Mouse (Mus musculus) embryo, embryonic 10 days (tissue): ENCODE measurements around the gene Kcnk6.
"Not testable (repeated sequence)": the region's sequence is repeated elsewhere in the genome, so short reads cannot be mapped to it uniquely, and the experiment has no call there.

ENCODE experiments used
- DNase-seq: peaks from one replicate; pipeline ENCODE4 v3.0.0-alpha.2; 2015; ENCODE audit warnings: low spot score

Gene Kcnk6

DNA sequence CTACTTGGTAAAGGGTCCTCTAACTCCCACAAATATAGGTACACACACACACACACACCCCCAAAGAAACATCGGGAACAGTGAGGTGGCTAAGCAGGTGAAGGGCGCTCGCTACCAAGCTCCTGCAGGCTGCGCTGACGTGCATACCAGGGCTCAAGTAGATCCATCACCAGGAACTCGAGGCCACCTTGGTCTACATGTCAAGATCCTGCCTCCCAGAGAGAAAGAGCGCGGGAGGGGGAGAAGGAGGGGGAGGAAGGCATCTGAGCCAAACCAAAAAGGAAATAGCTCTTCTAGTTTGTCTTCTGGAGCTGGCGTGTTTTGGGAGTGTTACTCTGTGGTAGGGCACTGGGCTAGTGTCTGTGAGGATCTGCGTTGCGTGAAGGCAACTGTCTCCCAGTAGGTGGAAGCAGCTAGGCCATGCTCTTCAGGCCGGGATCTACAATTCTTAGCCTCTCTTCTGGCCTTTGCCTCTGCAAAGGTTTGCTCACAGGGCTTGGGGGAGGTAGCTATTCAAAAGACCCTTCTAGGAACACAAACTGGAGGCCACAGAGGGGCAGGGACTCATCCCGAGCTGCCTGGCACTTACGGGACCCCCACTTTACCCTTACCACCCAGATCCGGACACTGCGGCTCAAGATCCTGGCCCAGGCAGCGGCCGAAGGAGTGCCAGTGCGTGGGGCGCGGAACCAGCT is 14.5 kb upstream of the Kcnk6 start:
- DNase-seq: no peak

DNA sequence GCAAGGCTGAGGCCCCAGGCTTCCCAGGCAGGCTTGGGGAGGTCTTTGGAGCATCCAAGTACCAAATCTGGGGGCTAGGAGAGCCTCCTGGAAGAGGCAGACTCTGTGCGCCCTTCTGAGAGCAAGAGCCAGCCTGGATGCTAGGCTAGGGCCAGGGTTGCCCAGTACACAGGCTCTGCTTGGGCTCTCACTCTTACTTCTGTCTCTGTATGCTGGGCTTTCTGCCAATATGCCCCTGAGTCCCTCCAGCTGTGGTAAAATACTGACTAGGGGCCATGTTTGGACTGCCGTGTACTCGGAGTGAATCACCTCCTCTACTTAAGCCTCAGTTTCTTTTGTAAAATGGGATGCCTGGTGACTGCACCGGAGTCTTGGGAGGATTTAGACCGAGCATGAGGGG is 13.7 kb upstream of the Kcnk6 start:
- no peak for DNase-seq

DNA sequence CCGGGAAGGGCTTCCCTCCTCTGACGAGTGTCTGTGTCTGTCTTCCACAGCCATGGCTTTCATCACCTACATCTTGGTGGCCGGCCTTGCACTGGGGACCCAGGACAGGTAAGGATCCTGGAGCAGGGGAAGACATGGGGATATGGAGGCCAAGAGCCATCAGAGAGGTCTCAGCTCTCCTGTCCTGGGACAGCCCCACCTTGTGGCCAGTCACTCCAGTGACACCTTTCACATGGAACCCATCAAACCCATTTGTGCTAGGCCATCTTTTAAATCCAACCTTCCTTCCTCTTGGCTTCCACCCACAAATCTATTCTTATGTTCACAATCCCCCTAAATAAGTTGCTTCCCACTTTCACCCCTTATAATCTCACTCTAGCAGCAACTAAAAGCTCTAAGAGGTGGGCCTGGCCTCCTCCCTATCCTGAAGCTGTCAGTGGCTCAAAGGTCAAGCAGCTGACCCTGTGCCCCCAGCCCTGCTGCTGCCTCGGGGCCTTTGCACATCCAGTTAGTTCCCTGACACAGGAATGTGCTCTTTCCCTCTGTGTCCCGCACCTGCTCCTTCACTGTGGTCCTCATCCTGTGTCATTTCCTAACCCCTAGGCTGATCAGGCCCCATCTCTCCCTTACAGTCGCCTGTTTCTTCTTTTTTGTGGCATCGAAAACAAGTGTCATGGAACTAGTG is 12.6 kb upstream of the Kcnk6 start:
- peak; percentile 31 for DNase-seq

DNA sequence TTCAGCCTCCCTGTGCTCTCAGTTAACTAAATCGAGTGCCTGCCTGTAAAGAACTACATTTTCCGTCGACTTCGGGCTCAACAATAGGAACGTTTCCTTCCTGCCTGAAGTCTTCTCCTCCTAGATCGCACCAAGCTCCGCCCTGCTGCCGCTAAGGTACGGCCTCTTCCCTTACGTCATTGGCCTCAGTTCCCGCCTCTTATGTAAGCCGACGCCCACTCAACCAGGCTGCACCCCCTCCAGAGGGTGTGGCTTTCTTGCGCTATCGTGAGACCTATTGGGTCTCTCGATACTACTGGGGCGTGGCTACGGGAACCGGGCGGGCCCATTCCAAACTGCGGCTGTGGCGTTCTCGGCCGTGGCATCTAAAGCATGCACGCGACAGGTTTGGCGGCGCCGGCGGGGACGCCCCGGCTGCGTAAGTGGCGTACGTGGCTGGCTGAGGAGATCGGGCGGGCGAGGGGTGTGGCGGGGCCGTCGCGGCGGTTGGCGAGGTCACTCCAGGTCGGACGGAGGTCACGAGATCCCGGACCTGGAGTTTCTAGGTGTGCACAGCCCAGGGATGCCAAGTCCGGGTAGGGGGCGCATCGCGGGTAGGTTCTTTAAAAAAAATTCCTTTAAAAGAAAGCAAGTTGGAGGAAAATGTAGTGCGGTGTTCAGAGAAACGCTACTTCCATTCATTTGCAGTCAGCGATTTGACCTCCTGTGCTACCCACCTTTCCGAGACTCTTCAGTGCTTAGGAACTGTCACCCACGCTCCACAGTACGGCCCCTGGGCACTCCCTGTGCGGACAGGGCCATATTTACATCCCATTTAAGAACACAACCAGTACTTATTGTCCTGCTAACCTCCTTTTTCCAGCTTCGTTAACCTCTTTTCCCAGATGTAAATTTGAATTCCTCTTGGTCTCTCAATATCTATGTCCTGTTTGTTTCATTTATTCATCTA is 6.0 kb upstream of the Kcnk6 start, which contains the start of gene Yif1b:
Gene Yif1b (plus strand): TSS at position 311 of the 949 bp plus-strand sequence.
- peak; percentile 100 for DNase-seq

DNA sequence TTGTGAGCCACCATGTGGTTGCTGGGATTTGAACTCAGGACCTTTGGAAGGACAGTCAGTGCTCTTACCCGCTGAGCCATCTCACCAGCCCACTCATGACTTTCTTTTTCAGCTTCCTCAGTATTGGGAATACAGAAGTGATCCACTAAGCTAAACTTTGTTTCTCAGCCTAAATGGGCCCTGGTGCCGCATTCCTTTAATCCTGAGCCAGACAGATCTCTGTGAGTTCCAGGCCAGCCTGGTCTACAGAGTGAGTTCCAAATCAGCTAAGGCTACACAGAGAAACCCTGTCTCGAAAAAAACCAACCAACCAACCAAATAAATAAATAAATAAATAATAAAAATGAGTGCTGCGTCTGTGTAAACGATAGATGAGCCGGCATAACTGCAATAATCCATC is 5.3 kb upstream of the Kcnk6 start:
- DNase-seq: not testable (repeated sequence)

DNA sequence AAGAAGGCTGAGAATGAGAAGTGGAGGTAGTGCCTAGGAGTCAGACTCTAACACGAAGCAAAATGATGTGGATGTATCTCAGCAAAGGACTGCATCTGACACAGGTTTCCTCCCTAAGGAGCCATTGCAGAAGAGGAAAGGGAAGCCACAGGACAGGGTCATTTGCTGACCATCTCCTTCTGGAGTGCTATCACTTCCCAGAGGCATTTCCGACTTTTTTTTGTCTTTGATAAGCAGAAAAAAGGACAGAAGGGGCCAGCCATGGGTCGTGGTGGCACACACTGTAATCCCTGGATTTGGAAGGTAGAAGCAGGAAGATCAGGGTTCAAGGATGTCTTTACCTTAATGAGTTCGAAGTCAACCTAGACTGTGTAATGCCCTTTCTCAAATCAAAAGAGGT is 4.3 kb upstream of the Kcnk6 start:
- no peak for DNase-seq

DNA sequence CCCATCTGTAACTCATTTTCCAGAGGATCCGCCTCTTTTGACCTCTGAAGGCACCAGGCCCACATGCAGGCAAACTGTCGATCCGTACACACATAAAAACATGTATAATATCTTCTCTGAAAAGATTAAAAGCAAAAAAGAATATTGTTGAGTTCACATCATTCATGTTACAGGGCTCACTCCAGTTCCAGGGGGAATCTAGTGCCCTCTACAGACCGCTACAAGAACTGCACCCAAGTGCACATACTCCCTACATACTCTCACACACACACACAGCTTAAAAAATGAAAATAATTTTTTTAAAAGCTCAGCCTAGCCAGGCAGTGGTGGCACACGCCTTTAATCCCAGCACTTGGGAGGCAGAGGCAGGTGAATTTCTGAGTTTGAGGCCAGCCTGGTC is 2.3 kb upstream of the Kcnk6 start:
- DNase-seq: no peak

DNA sequence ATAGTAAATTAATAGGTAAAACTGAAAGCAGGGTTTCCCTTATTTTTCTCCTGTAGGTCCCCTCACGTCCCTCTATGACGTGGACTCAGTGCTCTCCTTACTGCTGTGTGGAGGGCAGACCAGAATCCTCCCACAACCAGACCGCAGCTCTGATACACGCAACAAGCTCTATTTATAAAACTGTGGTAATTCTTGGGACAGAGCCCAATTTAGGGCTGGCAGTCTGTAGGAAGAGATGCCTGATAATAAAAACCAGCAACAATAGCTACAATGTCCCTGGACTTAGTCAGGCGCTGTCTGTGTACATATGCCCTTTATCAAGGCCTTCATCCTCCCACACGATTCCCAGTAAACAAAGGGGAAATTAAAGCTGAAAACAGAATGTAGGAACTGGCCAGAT is 1.4 kb upstream of the Kcnk6 start:
- no peak for DNase-seq

DNA sequence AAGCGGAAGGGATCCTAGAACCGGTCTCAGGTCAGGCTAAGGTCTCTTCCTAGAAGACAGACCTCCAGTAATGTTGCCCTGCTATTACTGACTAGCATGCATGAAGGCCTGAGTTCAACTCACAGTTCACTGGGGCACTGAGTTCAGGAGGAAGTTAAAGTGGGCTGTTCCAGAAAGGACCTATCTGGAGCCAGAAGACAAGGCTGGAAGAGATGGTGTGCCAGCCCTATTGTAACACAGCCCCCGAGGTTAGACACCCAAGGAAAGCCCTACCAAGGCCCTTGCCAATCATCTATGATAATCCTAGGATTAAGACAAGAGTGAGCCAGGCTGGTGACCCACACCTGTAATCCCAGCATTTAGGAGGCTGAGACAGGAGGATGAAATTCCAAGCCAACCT is 798 bp downstream of the Kcnk6 start:
- DNase-seq: no peak

DNA sequence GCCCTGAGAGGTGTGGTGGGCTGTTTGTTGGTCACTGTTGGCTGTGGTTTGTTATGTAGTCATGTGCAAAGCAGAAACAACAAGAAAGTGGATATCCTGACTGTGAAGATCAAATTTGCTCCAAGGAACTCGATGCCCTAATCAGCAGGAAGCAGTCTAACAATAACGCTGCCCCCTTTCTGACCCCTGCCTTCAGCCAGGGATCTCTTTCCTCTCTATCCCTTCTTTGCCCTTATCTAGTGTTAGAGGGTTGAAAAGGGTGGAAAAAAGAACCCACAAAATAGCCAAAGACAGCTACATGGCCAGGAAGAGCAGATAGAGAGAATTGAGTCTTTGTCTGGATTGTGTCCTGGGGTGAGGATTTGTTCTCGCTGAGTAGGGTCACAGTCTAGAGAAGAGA is 1.8 kb downstream of the Kcnk6 start:
- DNase-seq: no peak

DNA sequence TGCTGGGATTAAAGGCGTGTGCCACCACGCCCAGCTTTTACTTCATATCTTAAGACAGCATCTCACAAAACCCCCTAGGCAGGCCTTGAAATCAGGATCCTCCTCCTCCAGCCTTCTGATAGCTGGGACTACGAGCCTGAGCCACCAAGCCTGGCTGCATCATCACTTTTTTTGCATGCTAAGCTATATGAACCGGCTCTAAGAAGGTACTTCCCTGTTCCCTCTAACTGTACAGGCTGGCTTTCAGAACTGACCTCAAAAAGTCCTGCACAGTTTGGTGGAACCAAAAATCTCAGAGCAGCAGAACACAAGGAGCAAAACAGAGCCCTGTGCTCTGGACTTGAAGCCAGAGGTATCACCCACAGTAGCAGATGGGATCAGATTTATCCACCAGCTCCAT is 4.1 kb downstream of the Kcnk6 start:
- DNase-seq: no peak

DNA sequence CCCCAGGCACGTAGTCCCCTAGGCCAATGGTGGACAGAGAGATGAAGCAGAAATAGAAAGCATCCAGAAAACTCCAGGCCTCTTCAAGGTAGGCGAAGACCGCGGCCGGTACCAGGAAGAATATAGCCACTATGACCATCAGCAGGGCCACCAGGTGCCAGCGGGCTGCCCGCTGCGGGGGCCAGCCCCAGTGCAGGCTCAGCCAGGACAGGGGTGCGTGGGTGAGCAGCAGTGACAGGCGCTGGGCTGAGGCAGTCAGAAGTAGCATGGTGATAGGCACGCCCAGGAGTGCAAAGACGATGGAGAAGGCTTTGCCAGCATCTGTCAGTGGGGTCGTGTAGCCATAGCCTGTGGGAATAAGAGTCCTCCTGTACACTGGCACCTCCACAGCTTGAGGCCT is 6.8 kb downstream of the Kcnk6 start:
- DNase-seq: no peak

DNA sequence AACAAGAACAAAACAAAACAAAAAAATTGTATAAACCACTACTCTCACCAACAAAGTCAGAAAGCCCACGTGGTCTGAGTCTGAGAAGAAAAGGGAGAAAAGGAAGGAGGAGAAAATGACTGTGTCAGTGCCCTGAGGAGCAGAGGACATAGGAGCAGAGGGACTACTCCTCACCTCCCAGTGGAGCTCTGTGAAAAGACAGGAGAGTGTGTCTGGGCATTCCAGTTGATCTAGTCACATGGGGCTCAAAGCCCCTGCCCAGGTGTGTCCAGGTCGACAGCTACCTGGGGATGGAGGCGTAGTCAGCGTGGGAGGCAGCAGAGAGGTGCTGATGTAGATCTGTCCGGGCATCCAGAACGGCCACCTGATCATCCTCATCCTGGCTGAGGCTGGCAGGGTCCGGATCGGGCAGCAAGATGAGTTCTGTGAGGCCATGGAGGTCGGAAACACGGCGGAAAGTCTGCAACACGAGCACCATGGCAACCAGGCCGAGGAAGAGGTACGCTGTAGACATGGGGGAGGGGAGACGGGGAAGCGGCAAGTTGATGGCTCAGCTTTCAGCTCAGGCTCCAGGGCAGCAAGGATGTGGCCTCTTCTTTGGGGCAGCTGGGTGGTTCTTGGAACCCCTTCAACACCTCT is 7.4 kb downstream of the Kcnk6 start:
- DNase-seq: peak; percentile 80

DNA sequence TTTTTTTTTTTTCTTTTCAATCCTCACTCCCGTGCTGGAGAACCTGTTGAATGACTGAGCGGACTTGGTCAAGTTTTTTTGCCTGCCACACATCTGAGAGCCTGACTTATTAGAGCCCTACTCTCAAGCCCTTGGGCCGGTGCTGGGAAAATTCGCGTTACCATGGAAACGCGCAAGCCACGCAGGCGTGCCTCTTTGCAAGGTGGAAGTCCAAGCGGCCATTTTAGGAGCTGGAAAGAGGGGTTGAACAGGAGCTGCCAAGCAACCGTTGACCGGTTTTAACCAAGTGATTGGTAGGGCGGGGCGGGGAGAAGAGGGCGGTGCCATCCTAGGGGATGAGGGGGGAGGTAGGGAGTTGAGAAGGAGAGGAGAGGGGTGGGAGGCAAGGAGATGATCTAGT is 17.5 kb downstream of the Kcnk6 start:
- DNase-seq: no peak

DNA sequence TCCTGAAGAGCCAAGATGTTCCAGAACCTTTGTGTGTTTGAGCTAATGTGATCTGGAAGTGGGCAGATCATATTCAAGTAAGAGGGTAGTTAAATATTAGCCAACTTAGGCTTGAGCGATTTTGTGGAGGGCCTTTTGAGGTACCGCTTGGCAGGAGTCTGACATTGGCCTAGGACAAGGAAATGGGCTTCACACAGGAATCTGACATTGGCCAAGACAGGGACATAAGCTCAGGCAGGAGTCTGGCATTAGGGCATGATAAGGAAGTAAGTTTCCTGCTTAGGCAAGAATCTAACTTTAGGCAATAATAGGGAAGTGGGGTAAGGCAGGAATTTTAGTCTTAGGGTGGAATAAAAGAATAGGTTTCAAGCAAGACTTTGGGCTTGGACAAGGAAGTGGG is 18.1 kb downstream of the Kcnk6 start:
- no peak for DNase-seq

DNA sequence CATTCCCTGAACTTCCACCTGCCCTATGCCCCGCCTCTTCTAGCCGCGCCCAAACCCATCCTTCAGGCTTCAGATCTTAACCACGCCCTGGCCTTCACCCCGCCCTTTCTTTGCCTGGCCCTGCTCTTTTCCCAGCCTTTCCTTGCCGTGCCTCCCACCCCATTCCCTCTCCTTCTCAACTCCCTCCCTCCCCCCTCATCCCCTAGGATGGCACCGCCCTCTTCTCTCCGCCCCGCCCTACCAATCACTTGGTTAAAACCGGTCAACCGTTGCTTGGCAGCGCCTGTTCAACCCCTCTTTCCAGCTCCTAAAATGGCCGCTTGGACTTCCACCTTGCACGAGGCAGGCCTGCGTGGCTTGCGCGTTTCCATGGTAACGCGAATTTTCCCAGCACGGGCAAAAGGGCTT is 18.6 kb downstream of the Kcnk6 start, which contains the start of gene Catsperg1:
Gene Catsperg1 (minus strand): TSS at position 361 of the 408 bp plus-strand sequence.
- DNase-seq: peak; percentile 84

DNA sequence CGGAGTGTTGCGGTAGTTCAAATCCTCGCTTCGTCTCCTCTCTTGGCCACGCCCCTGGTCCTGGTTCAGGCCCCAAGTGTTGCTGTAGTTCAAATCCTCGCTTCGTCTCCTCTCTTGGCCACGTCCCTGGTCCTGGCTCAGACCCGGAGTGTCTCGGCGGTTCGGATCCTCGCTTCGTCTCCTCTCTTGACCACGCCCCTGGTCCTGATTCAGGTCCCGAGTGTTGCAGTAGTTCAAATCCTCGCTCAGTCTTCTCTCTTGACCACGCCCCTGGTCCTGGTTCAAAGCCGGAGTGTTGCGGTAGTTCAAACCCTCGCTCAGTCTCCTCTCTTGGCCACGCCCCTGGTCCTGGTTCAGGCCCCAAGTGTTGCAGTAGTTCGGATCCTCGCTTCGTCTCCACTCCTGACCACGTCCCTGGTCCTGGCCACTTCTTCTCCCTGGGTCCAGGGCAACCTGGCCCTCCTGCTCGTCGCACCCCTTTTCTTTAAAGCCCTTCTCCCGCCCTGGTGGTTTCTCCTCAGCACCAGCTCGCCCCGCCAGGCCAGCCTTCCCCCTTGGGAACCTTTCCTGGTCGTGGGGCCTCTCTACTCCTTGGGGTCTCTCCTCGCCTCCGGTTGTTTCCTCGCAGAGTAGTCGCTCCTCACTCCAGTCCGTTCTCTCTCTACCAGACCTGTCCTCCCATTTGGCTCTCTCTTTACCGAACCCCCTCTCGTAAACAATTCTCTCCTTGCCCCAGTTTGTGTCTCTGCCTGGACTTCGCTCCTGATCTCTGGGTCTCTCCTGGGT is 19.3 kb downstream of the Kcnk6 start:
- DNase-seq: not testable (repeated sequence)

DNA sequence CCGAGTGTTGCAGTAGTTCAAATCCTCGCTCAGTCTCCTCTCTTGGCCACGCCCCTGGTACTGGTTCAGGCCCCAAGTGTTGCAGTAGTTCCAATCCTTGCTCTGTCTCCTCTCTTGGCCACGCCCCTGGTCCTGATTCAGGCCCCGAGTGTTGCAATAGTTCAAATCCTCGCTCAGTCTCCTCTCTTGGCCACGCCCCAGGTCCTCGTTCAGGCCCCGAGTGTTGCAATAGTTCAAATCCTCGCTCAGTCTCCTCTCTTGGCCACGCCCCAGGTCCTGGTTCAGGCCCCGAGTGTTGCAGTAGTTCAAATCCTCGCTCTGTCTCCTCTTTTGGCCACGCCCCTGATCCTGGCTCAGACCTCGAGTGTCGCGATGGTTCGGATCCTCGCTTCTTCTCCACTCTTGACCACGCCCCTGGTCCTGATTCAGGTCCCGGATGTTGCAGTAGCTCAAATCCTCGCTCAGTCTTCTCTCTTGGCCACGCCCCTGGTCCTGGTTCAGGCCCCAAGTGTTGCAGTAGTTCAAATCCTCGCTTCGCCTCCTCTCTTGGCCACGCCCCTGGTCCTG is 20.0 kb downstream of the Kcnk6 start:
- DNase-seq: peak; percentile 48

DNA sequence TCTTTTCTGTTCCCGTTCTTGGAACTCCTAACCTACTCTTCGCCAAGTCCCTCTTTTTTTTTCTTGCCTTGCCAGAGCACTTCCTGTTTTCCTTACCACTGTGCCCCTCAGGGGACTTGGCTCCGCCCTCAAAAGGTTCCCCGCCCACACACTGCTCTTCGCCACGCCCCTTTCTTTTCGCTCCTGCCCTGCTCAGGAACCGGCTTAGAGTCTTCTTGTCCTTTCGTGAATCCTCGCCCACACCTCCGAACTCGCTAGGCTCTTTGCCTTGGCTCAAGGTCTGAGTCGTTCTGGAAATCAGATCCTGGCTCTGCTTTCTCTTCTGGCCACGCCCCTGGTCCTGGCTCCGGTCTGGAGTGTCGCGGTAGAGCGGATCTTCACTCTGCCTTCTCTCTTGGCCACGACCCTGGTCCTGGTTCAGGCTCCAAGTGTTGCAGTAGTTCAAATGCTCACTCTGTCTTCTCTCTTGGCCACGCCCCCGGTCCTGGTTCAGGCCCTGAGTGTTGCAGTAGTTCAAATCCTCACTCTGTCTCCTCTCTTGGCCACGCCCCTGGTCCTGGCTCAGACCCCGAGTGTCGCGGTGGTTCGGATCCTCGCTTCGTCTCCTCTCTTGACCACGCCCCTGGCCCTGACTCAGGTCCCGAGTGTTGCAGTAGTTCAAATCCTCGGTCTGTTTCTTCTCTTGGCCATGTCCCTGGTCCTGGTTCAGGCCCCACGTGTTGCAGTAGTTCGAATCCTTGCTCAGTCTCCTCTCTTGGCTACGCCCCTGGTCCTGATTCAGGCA is 20.7 kb downstream of the Kcnk6 start:
- peak; percentile 88 for DNase-seq

DNA sequence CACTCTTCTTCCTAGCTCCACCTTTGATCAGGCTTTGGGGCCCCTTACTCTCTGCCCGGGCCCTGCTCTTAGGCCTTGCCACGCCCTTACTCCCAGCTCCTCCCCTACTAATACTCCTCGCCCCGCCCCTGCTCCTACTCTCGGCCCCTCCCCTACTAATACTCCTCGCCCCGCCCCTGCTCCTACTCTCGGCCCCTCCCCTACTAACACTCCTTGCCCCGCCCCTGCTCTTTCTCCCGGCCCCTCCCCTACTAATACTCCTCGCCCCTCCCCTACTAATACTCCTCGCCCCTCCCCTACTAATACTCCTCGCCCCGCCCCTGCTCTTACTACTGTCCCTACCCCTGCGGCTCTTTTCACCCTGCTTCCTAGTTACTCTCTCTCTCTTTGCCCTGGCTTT is 21.3 kb downstream of the Kcnk6 start:
- DNase-seq: not testable (repeated sequence)
